Mouse (Mus musculus): Measurements from ENCODE around the gene Krt13. TPM values are rescaled to one million over a fixed set of nuclear protein-coding genes. Genes with fewer than 3 reads are reported as not detected.

Gene Krt13
- total and polyA plus RNA-seq, 2 experiments from 2014 or later = not detected

DNA sequence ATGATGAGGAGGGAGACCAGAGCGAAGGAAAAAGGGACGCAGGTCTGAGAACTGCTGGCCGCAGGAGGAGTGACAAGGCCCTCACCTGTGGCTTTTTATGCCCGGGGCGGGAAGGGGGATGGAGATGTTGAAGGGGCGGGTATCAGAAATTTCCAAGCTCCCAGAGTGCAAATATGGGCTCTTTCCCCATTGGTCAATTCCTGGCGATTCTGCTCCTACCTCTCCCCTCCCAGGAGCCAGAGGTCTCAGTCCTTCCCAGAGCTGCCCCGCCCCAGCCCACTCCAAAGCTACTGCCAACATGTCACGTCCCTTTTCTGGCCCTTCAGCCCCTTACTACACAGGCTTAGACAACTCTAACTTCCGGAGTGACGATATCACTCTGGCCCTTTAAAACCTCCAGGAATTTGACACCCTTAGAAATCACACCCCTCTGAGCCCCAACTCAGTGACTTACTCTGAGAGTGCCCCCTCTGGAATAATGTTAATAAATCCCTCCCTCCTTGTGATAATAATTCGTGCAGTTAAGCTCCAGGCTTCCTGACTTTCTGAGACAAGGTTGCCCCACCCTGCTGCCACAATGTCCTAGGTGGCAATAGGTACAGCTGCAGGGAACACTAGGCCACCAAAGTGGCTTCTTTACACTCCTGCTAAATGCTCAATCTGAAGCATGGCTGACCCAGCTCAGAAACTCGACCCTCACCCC lies 24.6 kb upstream of the Krt13 start:
- Histone ChIP-seq H3K9me3 (replicated peaks; ENCODE audit: control insufficient read depth, low read length) (no peaks in the 10 kb centered on the region), H3K4me1 (ENCODE audit: control insufficient read depth, insufficient read depth) (peaks cover 14% of the 10 kb centered on the region), H3K4me2 (ENCODE audit: low read depth, low read length) (peak overlapping the region; percentile 66), H3K9ac (replicated peaks; ENCODE audit: low read depth, low read length) (no peak overlapping the region), H3K36me3 (replicated peaks; ENCODE audit: control insufficient read depth, insufficient read depth, low read length) (no peaks in the 10 kb centered on the region), H3K4me3 (ENCODE audit: low read depth, low read length) (peak overlapping the region; percentile 45), H3K27me3 (ENCODE audit: control insufficient read depth, insufficient read depth, low read length) (peaks cover 10% of the 10 kb centered on the region; the same call in 1 of the 2 replicates), H3K27ac (ENCODE audit: low read depth) (no peak overlapping the region)
- DNase-seq (ENCODE audit: low spot score) (peak; percentile 20), ATAC-seq (ENCODE audit: insufficient read depth, low read depth) (peak; percentile 34; the same call in 1 of the 2 replicates)
- 1% methylated on average over 13 of the region's 13 CpGs for WGBS
- no peak for TF ChIP-seq EP300 (IDR thresholded peaks at IDR 0.05; ENCODE audit: low read depth)
- no peak for TF ChIP-seq CTCF (IDR thresholded peaks at IDR 0.05; ENCODE audit: low read depth)

DNA sequence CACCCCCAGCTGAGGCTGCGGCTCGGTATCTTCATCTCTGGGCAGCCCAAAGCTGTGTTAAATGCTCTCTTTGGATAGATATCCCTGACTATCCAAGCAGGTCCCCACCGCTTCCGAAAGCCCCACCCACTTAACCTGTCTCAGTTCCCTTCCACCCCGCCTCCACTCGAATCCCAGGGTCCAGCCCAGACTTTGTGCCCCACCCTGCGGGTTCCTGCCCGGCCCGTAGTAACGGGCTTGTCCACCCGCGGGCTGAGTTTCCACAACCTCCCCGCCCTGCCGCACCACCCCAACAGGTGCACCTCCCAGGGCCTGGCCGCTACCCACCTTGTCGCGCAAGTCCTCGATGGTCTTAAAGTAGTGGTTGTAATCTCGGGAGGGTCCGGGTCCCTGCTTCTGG lies 23.7 kb upstream of the Krt13 start:
- Histone ChIP-seq H3K4me3 (ENCODE audit: low read depth, low read length) (peak overlapping the region; percentile 45), H3K9ac (replicated peaks; ENCODE audit: low read depth, low read length) (0 out of 2 replicates have a peak overlapping the region, but pooled peaks have one; percentile 30), H3K27me3 (ENCODE audit: control insufficient read depth, insufficient read depth, low read length) (peaks cover 10% of the 10 kb centered on the region; the same call in 1 of the 2 replicates), H3K36me3 (replicated peaks; ENCODE audit: control insufficient read depth, insufficient read depth, low read length) (no peaks in the 10 kb centered on the region), H3K4me2 (ENCODE audit: low read depth, low read length) (peak overlapping the region; percentile 66), H3K4me1 (ENCODE audit: control insufficient read depth, insufficient read depth) (peaks cover 14% of the 10 kb centered on the region), H3K9me3 (replicated peaks; ENCODE audit: control insufficient read depth, low read length) (no peaks in the 10 kb centered on the region), H3K27ac (ENCODE audit: low read depth) (no peak overlapping the region)
- DNase-seq (ENCODE audit: low spot score) (no peak), ATAC-seq (ENCODE audit: insufficient read depth, low read depth) (no peak)
- 0% methylated on average over 20 of the region's 20 CpGs for WGBS
- TF ChIP-seq EP300 (IDR thresholded peaks at IDR 0.05; ENCODE audit: low read depth) (no peak), CTCF (IDR thresholded peaks at IDR 0.05; ENCODE audit: low read depth) (no peak)

DNA sequence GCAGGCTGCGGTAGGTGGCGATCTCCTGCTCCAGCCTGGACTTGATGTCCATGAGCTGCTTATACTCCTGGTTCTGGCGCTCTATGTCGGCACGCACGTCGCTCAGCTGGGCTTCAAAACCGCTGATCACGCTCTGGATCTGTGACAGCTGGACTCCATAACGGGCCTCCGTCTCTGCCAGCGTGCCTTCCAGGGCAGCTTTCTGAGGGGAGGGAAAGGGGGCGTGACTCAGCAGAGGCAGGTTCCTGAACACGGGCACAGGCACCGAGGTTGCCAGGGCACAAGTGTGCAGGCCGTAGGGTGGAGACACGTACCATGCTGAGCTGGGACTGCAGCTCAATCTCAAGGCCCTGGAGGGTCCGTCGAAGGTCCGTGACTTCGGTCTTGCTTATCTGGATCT lies 19.6 kb upstream of the Krt13 start:
- Histone ChIP-seq H3K36me3 (replicated peaks; ENCODE audit: control insufficient read depth, insufficient read depth, low read length) (no peaks in the 10 kb centered on the region), H3K27me3 (ENCODE audit: control insufficient read depth, insufficient read depth, low read length) (peaks cover 10% of the 10 kb centered on the region; the same call in 1 of the 2 replicates), H3K27ac (ENCODE audit: low read depth) (no peak overlapping the region), H3K4me1 (ENCODE audit: control insufficient read depth, insufficient read depth) (peaks cover 10% of the 10 kb centered on the region), H3K4me3 (ENCODE audit: low read depth, low read length) (no peak overlapping the region), H3K9ac (replicated peaks; ENCODE audit: low read depth, low read length) (no peak overlapping the region), H3K9me3 (replicated peaks; ENCODE audit: control insufficient read depth, low read length) (no peaks in the 10 kb centered on the region), H3K4me2 (ENCODE audit: low read depth, low read length) (no peak overlapping the region)
- ATAC-seq (ENCODE audit: insufficient read depth, low read depth) (no peak), DNase-seq (ENCODE audit: low spot score) (no peak)
- TF ChIP-seq EP300 (IDR thresholded peaks at IDR 0.05; ENCODE audit: low read depth) (no peak), CTCF (IDR thresholded peaks at IDR 0.05; ENCODE audit: low read depth) (no peak)
- WGBS = 74% methylated on average over 21 of the region's 21 CpGs

DNA sequence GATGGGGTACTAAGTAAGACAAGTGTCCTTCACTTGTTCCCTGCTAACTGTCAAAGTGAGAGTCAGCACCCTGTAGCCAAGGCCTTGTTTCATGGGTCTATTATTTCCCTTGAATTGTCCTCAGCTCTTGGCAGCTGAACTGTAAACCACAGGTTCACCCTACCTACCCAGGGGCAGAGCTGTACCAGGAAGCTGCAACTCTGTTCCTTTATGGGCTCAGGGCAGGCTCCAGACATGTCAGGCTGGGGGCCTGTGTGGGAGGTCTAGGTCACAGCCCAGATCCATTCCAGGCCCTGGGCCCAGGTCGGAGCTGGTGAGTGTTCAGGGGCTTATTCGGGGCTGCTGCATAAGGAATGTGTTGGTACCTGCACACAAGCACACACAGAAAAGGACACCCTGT lies 18.0 kb upstream of the Krt13 start:
- Histone ChIP-seq H3K4me1 (ENCODE audit: control insufficient read depth, insufficient read depth) (no peaks in the 10 kb centered on the region), H3K9me3 (replicated peaks; ENCODE audit: control insufficient read depth, low read length) (no peaks in the 10 kb centered on the region), H3K27ac (ENCODE audit: low read depth) (no peak overlapping the region), H3K9ac (replicated peaks; ENCODE audit: low read depth, low read length) (no peak overlapping the region), H3K4me2 (ENCODE audit: low read depth, low read length) (no peak overlapping the region), H3K4me3 (ENCODE audit: low read depth, low read length) (no peak overlapping the region), H3K36me3 (replicated peaks; ENCODE audit: control insufficient read depth, insufficient read depth, low read length) (no peaks in the 10 kb centered on the region), H3K27me3 (ENCODE audit: control insufficient read depth, insufficient read depth, low read length) (0 out of 2 replicates have a peak, but pooled peaks cover 4% of the 10 kb centered on the region)
- no peak for TF ChIP-seq CTCF (IDR thresholded peaks at IDR 0.05; ENCODE audit: low read depth)
- ATAC-seq (ENCODE audit: insufficient read depth, low read depth) (no peak), DNase-seq (ENCODE audit: low spot score) (no peak)
- WGBS = 52% methylated on average over 2 of the region's 2 CpGs

DNA sequence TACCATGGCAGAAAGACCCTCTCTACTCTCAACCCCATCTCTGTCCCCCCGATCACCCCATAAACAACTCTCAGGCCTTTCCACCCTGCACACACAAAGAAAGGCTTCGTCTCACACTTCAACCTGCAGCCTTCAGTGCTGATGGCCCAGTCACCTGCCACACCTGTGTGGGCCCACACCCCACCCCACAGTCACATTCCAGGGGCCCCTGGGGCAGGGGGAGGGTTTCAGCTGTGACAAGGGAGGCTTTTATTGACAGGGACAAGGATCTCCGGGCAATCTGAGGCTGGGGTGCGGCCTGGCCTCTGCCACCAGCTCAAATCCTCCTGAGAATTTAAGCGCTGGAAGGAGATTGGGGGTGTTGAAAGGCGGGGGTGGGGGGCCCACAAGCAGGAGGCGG lies 17.4 kb upstream of the Krt13 start:
- H3K36me3 ChIP-seq (replicated peaks; ENCODE audit: control insufficient read depth, insufficient read depth, low read length) = no peaks in the 10 kb centered on the region
- H3K9ac ChIP-seq (replicated peaks; ENCODE audit: low read depth, low read length) = no peak overlapping the region
- no peak for ATAC-seq (ENCODE audit: insufficient read depth, low read depth)
- H3K4me3 ChIP-seq (ENCODE audit: low read depth, low read length) = no peak overlapping the region
- WGBS = 57% methylated on average over 7 of the region's 7 CpGs
- no peak overlapping the region for H3K4me2 ChIP-seq (ENCODE audit: low read depth, low read length)
- H3K27me3 ChIP-seq (ENCODE audit: control insufficient read depth, insufficient read depth, low read length) = 0 out of 2 replicates have a peak, but pooled peaks cover 9% of the 10 kb centered on the region
- no peak for DNase-seq (ENCODE audit: low spot score)
- TF ChIP-seq CTCF (IDR thresholded peaks at IDR 0.05; ENCODE audit: low read depth) (no peak), EP300 (IDR thresholded peaks at IDR 0.05; ENCODE audit: low read depth) (no peak)
- no peak overlapping the region for H3K27ac ChIP-seq (ENCODE audit: low read depth)
- H3K9me3 ChIP-seq (replicated peaks; ENCODE audit: control insufficient read depth, low read length) = no peaks in the 10 kb centered on the region
- no peaks in the 10 kb centered on the region for H3K4me1 ChIP-seq (ENCODE audit: control insufficient read depth, insufficient read depth)

DNA sequence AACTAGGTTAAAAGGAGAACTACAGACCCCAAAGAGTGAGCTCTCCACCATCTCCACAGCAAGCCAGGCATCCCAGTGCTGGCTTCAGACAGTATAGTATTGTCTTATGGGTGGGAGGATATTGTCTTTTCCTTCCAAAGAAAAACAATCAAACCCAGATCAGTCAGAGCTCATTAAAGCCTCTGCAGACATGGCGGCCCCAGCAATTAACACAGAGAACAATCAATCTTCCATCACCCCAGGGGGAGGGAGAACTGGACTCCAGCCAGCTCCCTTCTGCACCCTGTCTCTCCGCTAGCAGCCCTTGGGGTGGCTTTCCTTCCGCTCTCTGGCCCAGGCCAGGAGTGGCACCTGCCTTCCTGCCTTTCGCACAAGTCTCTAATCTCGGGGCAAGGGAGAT lies 16.3 kb upstream of the Krt13 start:
- Histone ChIP-seq H3K36me3 (replicated peaks; ENCODE audit: control insufficient read depth, insufficient read depth, low read length) (no peaks in the 10 kb centered on the region), H3K4me3 (ENCODE audit: low read depth, low read length) (no peak overlapping the region), H3K9me3 (replicated peaks; ENCODE audit: control insufficient read depth, low read length) (no peaks in the 10 kb centered on the region), H3K27me3 (ENCODE audit: control insufficient read depth, insufficient read depth, low read length) (0 out of 2 replicates have a peak, but pooled peaks cover 17% of the 10 kb centered on the region), H3K4me1 (ENCODE audit: control insufficient read depth, insufficient read depth) (no peaks in the 10 kb centered on the region), H3K9ac (replicated peaks; ENCODE audit: low read depth, low read length) (no peak overlapping the region), H3K27ac (ENCODE audit: low read depth) (no peak overlapping the region), H3K4me2 (ENCODE audit: low read depth, low read length) (no peak overlapping the region)
- DNase-seq (ENCODE audit: low spot score) (no peak), ATAC-seq (ENCODE audit: insufficient read depth, low read depth) (no peak)
- TF ChIP-seq EP300 (IDR thresholded peaks at IDR 0.05; ENCODE audit: low read depth) (no peak), CTCF (IDR thresholded peaks at IDR 0.05; ENCODE audit: low read depth) (no peak)
- WGBS = 51% methylated on average over 5 of the region's 5 CpGs
